Mouse (Mus musculus): ENCODE results near the gene Cecr2. TPM values are rescaled to one million over a fixed set of nuclear protein-coding genes. Genes with fewer than 3 reads are reported as not detected.
"Not testable (repeated sequence)": the region's sequence is repeated elsewhere in the genome, so short reads cannot be mapped to it uniquely, and the experiment has no call there.

Gene Cecr2
- polyA plus RNA-seq, 1 experiment from 2014 or later, result 3.9 TPM

- TF ChIP-seq EP300 (IDR thresholded peaks at IDR 0.05) (no peak), CTCF (IDR thresholded peaks at IDR 0.05) (no peak)
- H3K9ac ChIP-seq (replicated peaks; ENCODE audit: low read depth), result no peak overlapping the region
- H3K36me3 ChIP-seq (ENCODE audit: insufficient read depth, low read length), result no peaks in the 10 kb centered on the region
- H3K4me2 ChIP-seq (replicated peaks; ENCODE audit: low read depth, low read length), result no peak overlapping the region
- H3K27ac ChIP-seq (ENCODE audit: low read length), result no peak overlapping the region
- no peak overlapping the region for H3K4me3 ChIP-seq (ENCODE audit: low read depth, low read length)
- ATAC-seq, result peak; percentile 84
- WGBS, result 36% methylated on average over 2 of the region's 2 CpGs
- no peaks in the 10 kb centered on the region for H3K9me3 ChIP-seq (ENCODE audit: low read length)
- H3K27me3 ChIP-seq (replicated peaks; ENCODE audit: insufficient read depth, low read length), result no peaks in the 10 kb centered on the region
- peak; percentile 64 for DNase-seq (ENCODE audit: low spot score)
- no peaks in the 10 kb centered on the region for H3K4me1 ChIP-seq (ENCODE audit: insufficient read depth, low read depth, low read length)
These were observed 37.2 kb upstream of the Cecr2 start for GRCm38 (mm10) chr6:120628963-120629362.

- no peak overlapping the region for H3K4me2 ChIP-seq (replicated peaks; ENCODE audit: low read depth, low read length)
- DNase-seq (ENCODE audit: low spot score), result peak; percentile 83
- no peak overlapping the region for H3K4me3 ChIP-seq (ENCODE audit: low read depth, low read length)
- no peaks in the 10 kb centered on the region for H3K36me3 ChIP-seq (ENCODE audit: insufficient read depth, low read length)
- ATAC-seq, result peak; percentile 85
- no peaks in the 10 kb centered on the region for H3K27me3 ChIP-seq (replicated peaks; ENCODE audit: insufficient read depth, low read length)
- peak overlapping the region; percentile 54 for H3K27ac ChIP-seq (ENCODE audit: low read length)
- H3K4me1 ChIP-seq (ENCODE audit: insufficient read depth, low read depth, low read length), result no peaks in the 10 kb centered on the region
- H3K9me3 ChIP-seq (ENCODE audit: low read length), result no peaks in the 10 kb centered on the region
- 64% methylated on average over 8 of the region's 8 CpGs for WGBS
- H3K9ac ChIP-seq (replicated peaks; ENCODE audit: low read depth), result no peak overlapping the region
- peak; percentile 96 for TF ChIP-seq EP300 (IDR thresholded peaks at IDR 0.05)
- TF ChIP-seq CTCF (IDR thresholded peaks at IDR 0.05), result no peak
These were observed 30.7 kb upstream of the Cecr2 start for GRCm38 (mm10) chr6:120635391-120636028.

- DNase-seq (ENCODE audit: low spot score), result peak; percentile 89
These were observed 26.6 kb upstream of the Cecr2 start for GRCm38 (mm10) chr6:120639547-120639946.

GRCm38 (mm10) chr6:120641866-120642378, 24.2 kb upstream of the Cecr2 start:
- WGBS, result 60% methylated on average over 11 of the region's 11 CpGs

More at GRCm38 (mm10) chr6:120639547-120639946, 26.6 kb upstream of the Cecr2 start:
- Histone ChIP-seq H3K9me3 (ENCODE audit: low read length) (no peaks in the 10 kb centered on the region), H3K4me2 (replicated peaks; ENCODE audit: low read depth, low read length) (no peak overlapping the region), H3K4me1 (ENCODE audit: insufficient read depth, low read depth, low read length) (no peaks in the 10 kb centered on the region), H3K27ac (ENCODE audit: low read length) (peak overlapping the region; percentile 72), H3K4me3 (ENCODE audit: low read depth, low read length) (no peak overlapping the region), H3K9ac (replicated peaks; ENCODE audit: low read depth) (no peak overlapping the region), H3K36me3 (ENCODE audit: insufficient read depth, low read length) (no peaks in the 10 kb centered on the region), H3K27me3 (replicated peaks; ENCODE audit: insufficient read depth, low read length) (no peaks in the 10 kb centered on the region)
- WGBS, result 25% methylated on average over 4 of the region's 4 CpGs
- TF ChIP-seq CTCF (IDR thresholded peaks at IDR 0.05) (no peak), EP300 (IDR thresholded peaks at IDR 0.05) (peak; percentile 94)
- ATAC-seq, result peak; percentile 90

GRCm38 (mm10) chr6:120643776-120644175, 22.4 kb upstream of the Cecr2 start:
- H3K9me3 ChIP-seq (ENCODE audit: low read length), result no peaks in the 10 kb centered on the region
- H3K27ac ChIP-seq (ENCODE audit: low read length), result no peak overlapping the region
- DNase-seq (ENCODE audit: low spot score) (no peak), ATAC-seq (no peak)
- no peak overlapping the region for H3K4me3 ChIP-seq (ENCODE audit: low read depth, low read length)
- no peaks in the 10 kb centered on the region for H3K27me3 ChIP-seq (replicated peaks; ENCODE audit: insufficient read depth, low read length)
- no peaks in the 10 kb centered on the region for H3K36me3 ChIP-seq (ENCODE audit: insufficient read depth, low read length)
- no peak overlapping the region for H3K9ac ChIP-seq (replicated peaks; ENCODE audit: low read depth)
- TF ChIP-seq EP300 (IDR thresholded peaks at IDR 0.05) (no peak), CTCF (IDR thresholded peaks at IDR 0.05) (no peak)
- 78% methylated on average over 7 of the region's 7 CpGs for WGBS
- no peak overlapping the region for H3K4me2 ChIP-seq (replicated peaks; ENCODE audit: low read depth, low read length)
- H3K4me1 ChIP-seq (ENCODE audit: insufficient read depth, low read depth, low read length), result no peaks in the 10 kb centered on the region

More at GRCm38 (mm10) chr6:120641866-120642378, 24.2 kb upstream of the Cecr2 start:
- Histone ChIP-seq H3K27ac (ENCODE audit: low read length) (0 out of 2 replicates have a peak overlapping the region, but pooled peaks have one; percentile 20), H3K9ac (replicated peaks; ENCODE audit: low read depth) (no peak overlapping the region), H3K27me3 (replicated peaks; ENCODE audit: insufficient read depth, low read length) (no peaks in the 10 kb centered on the region), H3K4me2 (replicated peaks; ENCODE audit: low read depth, low read length) (no peak overlapping the region), H3K9me3 (ENCODE audit: low read length) (no peaks in the 10 kb centered on the region), H3K36me3 (ENCODE audit: insufficient read depth, low read length) (no peaks in the 10 kb centered on the region), H3K4me1 (ENCODE audit: insufficient read depth, low read depth, low read length) (no peaks in the 10 kb centered on the region), H3K4me3 (ENCODE audit: low read depth, low read length) (no peak overlapping the region)
- ATAC-seq (peak; percentile 70), DNase-seq (ENCODE audit: low spot score) (peak; percentile 83)
- TF ChIP-seq CTCF (IDR thresholded peaks at IDR 0.05) (no peak), EP300 (IDR thresholded peaks at IDR 0.05) (peak; percentile 70; the same call in 1 of the 2 replicates)

- H3K9me3 ChIP-seq (ENCODE audit: low read length), result no peaks in the 10 kb centered on the region
- no peaks in the 10 kb centered on the region for H3K27me3 ChIP-seq (replicated peaks; ENCODE audit: insufficient read depth, low read length)
- no peak overlapping the region for H3K4me2 ChIP-seq (replicated peaks; ENCODE audit: low read depth, low read length)
- H3K4me3 ChIP-seq (ENCODE audit: low read depth, low read length), result no peak overlapping the region
- no peaks in the 10 kb centered on the region for H3K4me1 ChIP-seq (ENCODE audit: insufficient read depth, low read depth, low read length)
- DNase-seq (ENCODE audit: low spot score) (no peak), ATAC-seq (no peak)
- no peak overlapping the region for H3K9ac ChIP-seq (replicated peaks; ENCODE audit: low read depth)
- no peaks in the 10 kb centered on the region for H3K36me3 ChIP-seq (ENCODE audit: insufficient read depth, low read length)
- H3K27ac ChIP-seq (ENCODE audit: low read length), result no peak overlapping the region
- WGBS, result 48% methylated on average over 23 of the region's 23 CpGs
- TF ChIP-seq EP300 (IDR thresholded peaks at IDR 0.05) (no peak), CTCF (IDR thresholded peaks at IDR 0.05) (no peak)
These were observed 21.5 kb upstream of the Cecr2 start for GRCm38 (mm10) chr6:120644346-120645299.

- not testable (repeated sequence) for H3K4me3 ChIP-seq (ENCODE audit: low read depth, low read length); ATAC-seq; H3K9me3 ChIP-seq (ENCODE audit: low read length); H3K36me3 ChIP-seq (ENCODE audit: insufficient read depth, low read length); DNase-seq (ENCODE audit: low spot score); H3K9ac ChIP-seq (replicated peaks; ENCODE audit: low read depth); H3K4me1 ChIP-seq (ENCODE audit: insufficient read depth, low read depth, low read length); H3K27ac ChIP-seq (ENCODE audit: low read length); H3K27me3 ChIP-seq (replicated peaks; ENCODE audit: insufficient read depth, low read length); H3K4me2 ChIP-seq (replicated peaks; ENCODE audit: low read depth, low read length)
- WGBS, result 90% methylated on average over 3 of the region's 4 CpGs
These were observed 18.7 kb upstream of the Cecr2 start for GRCm38 (mm10) chr6:120647246-120648028.

All from lung, postnatal 0 days (tissue).